Mouse (Mus musculus) hindbrain, embryonic 16.5 days (tissue): ENCODE measurements around the gene Tenm2. TPM values are rescaled to one million over a fixed set of nuclear protein-coding genes. Genes with fewer than 3 reads are reported as not detected.
A peak's percentile ranks its signal among the peaks of the same experiment; 100 is the strongest.

Source experiments
- ATAC-seq: fragments of 200-750 bp; cut with Nextera tagmentation; 2 replicates; pipeline ENCODE4 v1.8.0; 2017; ENCODE audit warnings: moderate TSS enrichment, moderate library complexity
- H3K27ac ChIP-seq: fragments of 300-500 bp; sonication (generic); 2 replicates; pipeline ENCODE4 v1.5.1; 2014; ENCODE audit warnings: low read depth, mild to moderate bottlenecking, control low read depth, low read length, moderate library complexity
- H3K27me3 ChIP-seq: fragments of 300-500 bp; sonication (generic); replicated peaks from 2 replicates; pipeline ENCODE4 v1.6.1; 2014; ENCODE audit warnings: low read length; ENCODE audit not compliant: control insufficient read depth, insufficient read depth
- H3K36me3 ChIP-seq: fragments of 300-500 bp; sonication (generic); 2 replicates; pipeline ENCODE4 v1.6.1; 2014; ENCODE audit warnings: mild to moderate bottlenecking, low read length, moderate library complexity, mixed read lengths; ENCODE audit not compliant: control insufficient read depth, insufficient read depth
- H3K4me1 ChIP-seq: fragments of 300-500 bp; sonication (generic); 2 replicates; pipeline ENCODE4 v1.6.1; 2014; ENCODE audit warnings: low read depth, low read length; ENCODE audit not compliant: control insufficient read depth, insufficient read depth
- H3K4me2 ChIP-seq: fragments of 300-500 bp; sonication (generic); 2 replicates; pipeline ENCODE4 v1.6.1; 2014; ENCODE audit warnings: mild to moderate bottlenecking, low read length, control low read depth, moderate library complexity
- H3K4me3 ChIP-seq: fragments of 300-500 bp; sonication (generic); 2 replicates; pipeline ENCODE4 v1.5.1; 2014; ENCODE audit warnings: mild to moderate bottlenecking, low read length, control low read depth, moderate library complexity
- H3K9ac ChIP-seq: fragments of 300-500 bp; sonication (generic); 2 replicates; pipeline ENCODE4 v1.6.1; 2014; ENCODE audit warnings: low read depth, mild to moderate bottlenecking, control low read depth, low read length, moderate library complexity
- H3K9me3 ChIP-seq: fragments of 300-500 bp; sonication (generic); 2 replicates; pipeline ENCODE4 v1.6.1; 2014; ENCODE audit warnings: mild to moderate bottlenecking, low read length, moderate library complexity; ENCODE audit not compliant: control insufficient read depth
- WGBS: fragments of 180-500 bp; shearing (Covaris S2); extraction: QIAGEN DNeasy Blood & Tissue Kit; methylation state at CpG from one replicate; pipeline ENCODE4 v1.1.7; 2014; 5-methylcytosine and 5-hydroxymethylcytosine counted together
- polyA plus RNA-seq: library from polyadenylated mRNA; unstranded; fragments of >200 nt; fragmentation: Nextera tagmentation; extraction: Ambion mirVana; gene quantifications from 2 replicates; pipeline ENCODE4 v1.2.1, GENCODE M21; 2015

The Tenm2 gene
- polyA plus RNA-seq, 1 experiment from 2014 or later = 33.2 TPM

GRCm38 (mm10) chr11:36653656-36654323 lies 582.0 kb downstream of the Tenm2 start:
- WGBS = 62% methylated on average over 9 of the region's 9 CpGs

GRCm38 (mm10) chr11:36647179-36647578 lies 588.6 kb downstream of the Tenm2 start:
- no peaks in the 10 kb centered on the region for H3K4me1 ChIP-seq
- no peaks in the 10 kb centered on the region for H3K9me3 ChIP-seq
- no peaks in the 10 kb centered on the region for H3K27me3 ChIP-seq
- no peak overlapping the region for H3K4me2 ChIP-seq
- H3K27ac ChIP-seq = no peak overlapping the region
- no peak for ATAC-seq
- no peaks in the 10 kb centered on the region for H3K36me3 ChIP-seq
- no peak overlapping the region for H3K9ac ChIP-seq
- H3K4me3 ChIP-seq = no peak overlapping the region
- 30% methylated on average over 1 of the region's 1 CpGs for WGBS

More at GRCm38 (mm10) chr11:36653656-36654323, 582.0 kb downstream of the Tenm2 start:
- no peak for ATAC-seq
- H3K4me1 ChIP-seq = no peaks in the 10 kb centered on the region; the same call in 1 of the 2 replicates
- no peaks in the 10 kb centered on the region for H3K9me3 ChIP-seq
- no peak overlapping the region for H3K27ac ChIP-seq
- no peaks in the 10 kb centered on the region for H3K27me3 ChIP-seq
- no peak overlapping the region for H3K4me3 ChIP-seq
- no peak overlapping the region for H3K9ac ChIP-seq
- no peak overlapping the region for H3K4me2 ChIP-seq
- H3K36me3 ChIP-seq = no peaks in the 10 kb centered on the region

GRCm38 (mm10) chr11:36635082-36635481 lies 600.7 kb downstream of the Tenm2 start:
- Histone ChIP-seq H3K4me1 (no peaks in the 10 kb centered on the region; the same call in 1 of the 2 replicates), H3K9ac (no peak overlapping the region), H3K27me3 (no peaks in the 10 kb centered on the region), H3K4me3 (no peak overlapping the region), H3K4me2 (no peak overlapping the region; the same call in 1 of the 2 replicates), H3K9me3 (no peaks in the 10 kb centered on the region), H3K36me3 (no peaks in the 10 kb centered on the region), H3K27ac (no peak overlapping the region)
- WGBS = 33% methylated on average over 6 of the region's 6 CpGs
- ATAC-seq = no peak

- no peaks in the 10 kb centered on the region for H3K9me3 ChIP-seq
- no peaks in the 10 kb centered on the region for H3K36me3 ChIP-seq
- H3K27me3 ChIP-seq = no peaks in the 10 kb centered on the region
- H3K4me1 ChIP-seq = no peaks in the 10 kb centered on the region; the same call in 1 of the 2 replicates
- no peak overlapping the region for H3K9ac ChIP-seq
- no peak overlapping the region for H3K4me2 ChIP-seq
- ATAC-seq = no peak
- H3K27ac ChIP-seq = no peak overlapping the region
- H3K4me3 ChIP-seq = no peak overlapping the region
Observed at GRCm38 (mm10) chr11:36632201-36632600, 603.6 kb downstream of the Tenm2 start.

- Histone ChIP-seq H3K27me3 (no peaks in the 10 kb centered on the region), H3K9ac (no peak overlapping the region), H3K4me2 (no peak overlapping the region), H3K4me1 (no peaks in the 10 kb centered on the region), H3K36me3 (no peaks in the 10 kb centered on the region), H3K4me3 (no peak overlapping the region), H3K27ac (no peak overlapping the region), H3K9me3 (no peaks in the 10 kb centered on the region)
- no peak for ATAC-seq
- WGBS = 80% methylated on average over 6 of the region's 6 CpGs
Observed at GRCm38 (mm10) chr11:36613807-36614206, 622.0 kb downstream of the Tenm2 start.

- no peak overlapping the region for H3K9ac ChIP-seq
- H3K4me3 ChIP-seq = no peak overlapping the region
- peaks cover 3% of the 10 kb centered on the region; the same call in 1 of the 2 replicates for H3K4me1 ChIP-seq
- no peak overlapping the region for H3K4me2 ChIP-seq
- H3K27me3 ChIP-seq = no peaks in the 10 kb centered on the region
- 46% methylated on average over 8 of the region's 8 CpGs for WGBS
- no peak overlapping the region for H3K27ac ChIP-seq
- ATAC-seq = no peak
- H3K9me3 ChIP-seq = no peaks in the 10 kb centered on the region
- no peaks in the 10 kb centered on the region for H3K36me3 ChIP-seq
Observed at GRCm38 (mm10) chr11:36604815-36605382, 630.9 kb downstream of the Tenm2 start.

- WGBS = 20% methylated on average over 3 of the region's 3 CpGs
- ATAC-seq = no peak
Observed at GRCm38 (mm10) chr11:36604272-36604671, 631.5 kb downstream of the Tenm2 start.

GRCm38 (mm10) chr11:36592471-36592870 lies 643.3 kb downstream of the Tenm2 start:
- 41% methylated on average over 1 of the region's 1 CpGs for WGBS

More at GRCm38 (mm10) chr11:36604272-36604671, 631.5 kb downstream of the Tenm2 start:
- H3K27me3 ChIP-seq = no peaks in the 10 kb centered on the region
- H3K27ac ChIP-seq = no peak overlapping the region
- no peak overlapping the region for H3K4me3 ChIP-seq
- H3K9me3 ChIP-seq = no peaks in the 10 kb centered on the region
- peaks cover 3% of the 10 kb centered on the region; the same call in 1 of the 2 replicates for H3K4me1 ChIP-seq
- H3K9ac ChIP-seq = no peak overlapping the region
- no peaks in the 10 kb centered on the region for H3K36me3 ChIP-seq
- H3K4me2 ChIP-seq = no peak overlapping the region

GRCm38 (mm10) chr11:36566146-36566545 lies 669.6 kb downstream of the Tenm2 start:
- Histone ChIP-seq H3K36me3 (no peaks in the 10 kb centered on the region), H3K27ac (no peak overlapping the region), H3K4me2 (no peak overlapping the region), H3K9ac (no peak overlapping the region), H3K4me1 (no peaks in the 10 kb centered on the region), H3K27me3 (no peaks in the 10 kb centered on the region), H3K9me3 (no peaks in the 10 kb centered on the region), H3K4me3 (no peak overlapping the region)
- peak; percentile 52; the same call in 1 of the 2 replicates for ATAC-seq
- 55% methylated on average over 2 of the region's 2 CpGs for WGBS

More at GRCm38 (mm10) chr11:36592471-36592870, 643.3 kb downstream of the Tenm2 start:
- Histone ChIP-seq H3K4me1 (no peaks in the 10 kb centered on the region), H3K9ac (no peak overlapping the region), H3K4me2 (no peak overlapping the region), H3K4me3 (no peak overlapping the region), H3K36me3 (no peaks in the 10 kb centered on the region), H3K27ac (no peak overlapping the region), H3K9me3 (no peaks in the 10 kb centered on the region), H3K27me3 (no peaks in the 10 kb centered on the region)
- no peak for ATAC-seq
